Mouse (Mus musculus) brown adipose tissue, adult 24 weeks (tissue): ENCODE measurements around the gene Capzb. TPM values are rescaled to one million over a fixed set of nuclear protein-coding genes. Genes with fewer than 3 reads are reported as not detected.

Experiments used
- H3K27ac ChIP-seq: fragments of 200-500 bp; replicated peaks from 2 replicates; pipeline ENCODE4 v1.5.1; 2012; ENCODE audit warnings: low read depth, mild to moderate bottlenecking, low read length
- H3K4me1 ChIP-seq: fragments of 200-500 bp; 2 replicates; pipeline ENCODE4 v1.6.1; 2012; ENCODE audit warnings: low read length, mixed read lengths; ENCODE audit not compliant: control insufficient read depth, insufficient read depth, insufficient read length
- H3K4me3 ChIP-seq: fragments of 200-500 bp; 2 replicates; pipeline ENCODE4 v1.5.1; 2012; ENCODE audit warnings: low read depth, mild to moderate bottlenecking, low read length, moderate library complexity; ENCODE audit not compliant: insufficient read depth
- polyA plus RNA-seq: library from polyadenylated mRNA; stranded (reverse); fragments of >200 nt; gene quantifications from 2 replicates; pipeline ENCODE4 v1.2.4, GENCODE M21; 2012; ENCODE audit not compliant: missing spikeins, insufficient read depth, insufficient read length

The Capzb gene
- polyA plus RNA-seq, 1 experiment = 166 TPM

- Histone ChIP-seq H3K27ac (no peak overlapping the region), H3K4me3 (no peak overlapping the region), H3K4me1 (peaks cover 5% of the 10 kb centered on the region; the same call in 1 of the 2 replicates)
Measured at GRCm38 (mm10) chr4:139250886-139251285, 58.2 kb downstream of the Capzb start.

DNA sequence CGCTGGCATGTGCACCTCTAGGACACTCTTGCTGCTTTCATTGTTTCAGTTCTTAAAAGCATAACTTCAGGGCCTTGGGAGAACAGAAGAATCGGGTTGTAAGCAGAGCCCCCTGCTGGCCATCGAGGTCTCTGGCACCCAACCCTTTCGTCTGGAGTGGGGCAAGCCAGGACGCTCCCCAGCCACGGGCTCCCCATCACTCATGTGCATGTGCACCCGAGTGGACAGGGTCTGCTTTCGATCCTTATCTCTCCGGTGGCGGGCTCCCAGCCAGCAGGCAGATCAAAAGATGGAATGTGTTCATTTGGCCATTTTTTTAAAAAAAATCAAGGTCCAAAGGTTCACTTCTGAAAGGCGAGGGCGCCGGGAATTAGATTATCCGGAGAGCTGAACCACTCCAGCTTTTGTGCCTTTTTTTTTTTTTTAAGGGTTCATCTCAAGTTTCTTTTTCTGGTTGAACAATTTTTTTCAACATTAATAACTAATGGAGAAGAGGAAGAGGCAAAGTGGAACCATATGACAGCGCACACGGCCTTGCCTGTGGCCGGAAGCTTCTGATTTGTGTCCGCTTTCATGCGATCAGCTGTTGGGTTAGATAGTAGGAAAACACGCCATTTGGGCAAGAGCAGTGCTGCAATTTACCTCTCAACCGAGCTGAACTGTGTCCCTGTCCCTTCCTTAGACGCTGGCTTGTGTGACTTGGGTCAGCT is 59.5 kb downstream of the Capzb start:
- no peak overlapping the region for H3K4me3 ChIP-seq
- H3K27ac ChIP-seq = no peak overlapping the region
- peaks cover 5% of the 10 kb centered on the region; the same call in 1 of the 2 replicates for H3K4me1 ChIP-seq

DNA sequence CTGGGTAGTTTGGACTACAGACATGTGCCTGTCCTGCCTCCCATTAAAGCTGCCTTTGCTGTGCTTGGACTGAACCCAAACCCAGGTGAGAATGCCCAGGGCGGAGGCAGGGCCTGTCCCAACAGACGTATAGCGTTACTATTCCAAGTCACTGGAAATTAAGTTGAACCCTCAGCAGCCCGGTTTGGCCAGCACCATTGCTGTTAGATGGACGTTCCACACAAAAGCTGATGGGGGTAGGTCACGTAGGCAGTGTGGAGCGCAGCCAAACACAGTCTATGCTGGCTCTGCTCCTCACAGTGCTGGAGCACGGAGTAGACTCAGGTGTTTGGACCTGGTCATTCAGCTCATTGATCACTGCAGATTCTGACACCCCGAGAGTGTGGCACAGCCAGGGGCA is 60.5 kb downstream of the Capzb start:
- Histone ChIP-seq H3K4me3 (no peak overlapping the region), H3K4me1 (peaks cover 5% of the 10 kb centered on the region; the same call in 1 of the 2 replicates), H3K27ac (no peak overlapping the region)

- no peak overlapping the region for H3K27ac ChIP-seq
- peaks cover 5% of the 10 kb centered on the region; the same call in 1 of the 2 replicates for H3K4me1 ChIP-seq
- no peak overlapping the region for H3K4me3 ChIP-seq
Measured at GRCm38 (mm10) chr4:139256146-139256545, 63.4 kb downstream of the Capzb start.

- Histone ChIP-seq H3K4me1 (0 out of 2 replicates have a peak, but pooled peaks cover 2% of the 10 kb centered on the region), H3K27ac (no peak overlapping the region)
Measured at GRCm38 (mm10) chr4:139256708-139257107, 64.0 kb downstream of the Capzb start.

DNA sequence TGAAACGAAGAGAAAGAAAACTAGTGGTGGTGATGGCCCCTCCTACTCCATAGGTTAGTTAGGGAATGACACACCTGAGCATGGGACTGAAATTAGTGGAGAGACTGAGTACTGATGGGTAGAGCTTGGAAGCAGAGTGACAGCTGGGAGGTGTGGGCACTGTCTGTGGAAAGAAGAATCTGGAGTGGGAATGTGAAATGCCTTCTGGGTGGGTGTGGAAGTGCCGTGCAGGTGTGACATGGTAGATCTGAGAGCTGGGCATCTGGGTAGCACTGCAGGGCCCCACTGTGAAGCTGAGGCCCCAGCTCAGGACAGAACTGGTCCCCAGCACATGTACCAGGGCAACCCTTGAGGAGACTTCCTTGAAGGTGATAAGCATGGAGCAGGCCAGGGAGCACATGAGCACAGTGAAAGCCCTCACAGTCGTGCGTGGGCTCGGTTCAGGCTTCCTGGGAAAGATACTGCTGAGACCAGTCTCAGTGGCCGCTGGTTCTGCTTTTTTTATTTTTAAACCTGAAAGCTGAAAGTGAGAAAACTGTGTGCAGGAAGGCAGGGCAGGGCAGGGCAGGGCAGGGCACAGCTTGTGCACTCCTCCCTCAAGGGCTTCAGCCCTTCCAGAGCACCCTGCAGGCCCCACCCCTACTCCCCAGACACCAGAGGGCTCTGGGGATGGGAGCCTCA is 66.1 kb downstream of the Capzb start:
- Histone ChIP-seq H3K4me3 (no peak overlapping the region), H3K27ac (no peak overlapping the region), H3K4me1 (no peaks in the 10 kb centered on the region)

More at GRCm38 (mm10) chr4:139256708-139257107, 64.0 kb downstream of the Capzb start:
- H3K4me3 ChIP-seq = no peak overlapping the region

- H3K4me1 ChIP-seq = no peaks in the 10 kb centered on the region
- no peak overlapping the region for H3K27ac ChIP-seq
- H3K4me3 ChIP-seq = no peak overlapping the region
Measured at GRCm38 (mm10) chr4:139259302-139259871, 66.7 kb downstream of the Capzb start.

DNA sequence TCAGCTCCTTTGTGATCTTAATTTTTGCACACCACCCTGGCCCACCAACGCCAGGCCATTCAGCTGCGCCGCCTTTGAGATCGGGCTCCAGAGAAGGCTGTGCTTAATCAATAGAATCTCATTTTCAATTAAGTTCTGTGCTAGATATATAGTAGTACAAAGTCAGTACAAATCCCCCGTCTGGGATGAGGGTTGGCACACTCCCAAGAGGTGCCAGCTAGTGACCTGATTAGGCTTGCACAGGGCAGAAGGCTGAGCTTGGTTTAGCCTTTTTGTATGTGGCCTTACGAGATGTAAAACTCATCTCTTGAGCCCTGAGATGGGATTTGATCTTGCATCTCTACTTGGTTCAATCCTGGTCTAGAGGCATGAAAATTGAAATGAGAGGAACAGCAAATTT is 70.3 kb downstream of the Capzb start:
- no peak overlapping the region for H3K4me3 ChIP-seq

GRCm38 (mm10) chr4:139265783-139266499 is 73.2 kb downstream of the Capzb start:
- Histone ChIP-seq H3K4me1 (no peaks in the 10 kb centered on the region), H3K27ac (no peak overlapping the region), H3K4me3 (no peak overlapping the region)

More for the DNA sequence above, 70.3 kb downstream of the Capzb start:
- Histone ChIP-seq H3K4me1 (no peaks in the 10 kb centered on the region), H3K27ac (no peak overlapping the region)

DNA sequence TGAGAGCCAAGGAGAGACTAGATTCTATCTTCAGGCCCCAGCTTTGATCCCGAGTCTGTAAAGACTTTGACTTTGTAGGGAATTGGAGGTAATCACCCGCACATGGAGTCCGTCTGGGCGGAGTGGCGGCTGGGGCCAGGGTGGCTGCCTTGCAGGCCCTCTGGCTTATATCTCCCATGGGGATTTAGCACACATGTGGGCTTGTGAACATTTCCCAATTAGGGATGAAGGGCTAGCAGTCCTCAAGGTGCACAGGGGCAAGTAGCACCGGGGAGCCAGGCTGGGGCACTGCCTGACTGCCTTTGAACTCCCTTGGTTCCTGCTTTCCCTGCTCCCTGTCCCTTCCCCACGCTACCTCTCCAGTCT is 73.8 kb downstream of the Capzb start:
- no peaks in the 10 kb centered on the region for H3K4me1 ChIP-seq
- no peak overlapping the region for H3K4me3 ChIP-seq
- no peak overlapping the region for H3K27ac ChIP-seq

DNA sequence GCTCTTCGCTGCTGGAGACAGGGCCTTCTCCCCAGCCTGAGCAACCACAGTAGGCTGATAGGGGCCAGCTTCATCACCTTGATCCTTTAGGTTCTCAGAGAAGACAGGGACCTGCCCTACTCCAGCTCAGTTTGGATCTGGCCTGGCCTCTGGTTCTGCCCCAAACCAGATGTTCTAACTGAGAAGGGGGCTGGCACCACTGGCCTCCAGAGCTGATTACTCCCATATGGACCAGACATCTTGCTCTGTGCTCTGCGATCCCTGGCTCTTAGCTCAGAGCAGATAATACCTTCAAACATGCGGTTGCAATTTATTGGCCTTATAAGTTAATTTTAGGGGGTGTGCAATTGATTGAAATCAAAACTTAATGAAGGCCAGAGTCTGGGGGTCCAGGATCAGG is 74.6 kb downstream of the Capzb start:
- Histone ChIP-seq H3K27ac (no peak overlapping the region), H3K4me3 (no peak overlapping the region), H3K4me1 (no peaks in the 10 kb centered on the region)

DNA sequence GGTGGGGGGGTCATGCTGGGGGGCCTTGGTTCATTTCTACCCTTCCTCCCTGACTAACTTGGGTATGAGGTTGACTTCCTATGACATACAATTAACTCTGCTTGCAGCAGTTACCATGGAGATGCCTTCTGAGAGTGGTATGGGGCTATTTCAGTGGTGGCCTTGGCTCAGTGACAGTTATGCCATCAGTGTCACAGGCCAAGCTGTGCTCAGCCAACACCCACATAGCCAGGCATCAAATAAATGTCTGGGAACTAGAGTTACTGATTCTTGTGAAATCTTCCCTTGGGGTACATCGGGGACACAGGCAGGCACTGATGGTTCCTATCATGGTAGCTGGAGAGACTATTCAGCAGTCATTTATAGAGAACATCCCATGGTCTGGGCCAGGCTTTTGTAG is 75.5 kb downstream of the Capzb start:
- Histone ChIP-seq H3K27ac (no peak overlapping the region), H3K4me3 (no peak overlapping the region)

DNA sequence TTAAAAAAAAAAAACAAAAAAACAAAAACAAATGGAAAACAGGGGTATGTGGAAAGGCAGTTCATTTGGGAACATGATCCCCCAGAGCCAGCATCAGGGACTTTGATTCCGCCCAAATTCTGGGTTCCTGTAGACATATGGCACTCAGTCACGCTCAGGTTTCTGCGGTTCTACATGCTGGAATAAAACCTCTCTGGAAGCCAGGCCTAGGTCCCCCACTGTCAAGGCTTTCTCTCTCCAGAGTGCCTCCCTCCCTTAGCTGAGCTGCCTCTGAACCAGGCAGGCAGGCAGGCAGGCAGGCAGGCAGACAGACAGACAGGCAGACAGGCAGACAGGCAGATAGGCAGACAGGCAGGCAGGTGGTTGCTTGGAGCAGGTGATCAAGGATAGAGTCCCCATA is 77.5 kb downstream of the Capzb start:
- no peaks in the 10 kb centered on the region for H3K4me1 ChIP-seq
- H3K4me3 ChIP-seq = no peak overlapping the region
- no peak overlapping the region for H3K27ac ChIP-seq

More for the DNA sequence above, 75.5 kb downstream of the Capzb start:
- H3K4me1 ChIP-seq = no peaks in the 10 kb centered on the region

DNA sequence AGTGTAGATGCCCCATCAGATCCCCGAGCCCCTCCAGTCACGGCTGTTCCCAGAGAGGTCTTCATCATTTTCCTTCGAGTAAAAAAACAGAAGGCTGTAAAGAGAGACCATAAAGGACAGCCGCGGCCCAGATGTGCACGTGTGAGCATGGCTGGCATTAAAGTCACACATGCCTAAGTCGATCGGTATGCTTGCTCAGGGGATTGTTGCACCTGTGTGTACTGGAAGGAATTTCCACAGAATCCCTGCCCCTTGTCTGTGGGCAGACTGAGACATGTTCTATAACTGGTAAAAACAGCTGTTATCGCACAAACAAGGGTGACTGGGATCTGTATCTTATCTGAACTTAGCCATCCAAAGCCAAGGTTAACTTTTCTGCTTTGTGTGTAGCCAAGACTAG is 78.9 kb downstream of the Capzb start:
- Histone ChIP-seq H3K27ac (no peak overlapping the region), H3K4me3 (no peak overlapping the region), H3K4me1 (no peaks in the 10 kb centered on the region)
